ENCODE assay signal across 8 mouse cellular contexts in genomic region chr14:52013771-52014219, GRCm38 (mm10). TPM values are rescaled to one million over a fixed set of nuclear protein-coding genes. Genes with fewer than 3 reads are reported as not detected.
DNase-seq lines count a peak whose midpoint lies in the region; ATAC-seq and TF ChIP-seq lines count a peak whose summit lies in the region.

No protein-coding gene starts in this region.

- peak; percentile 11; the same call in 1 of the 2 replicates for ATAC-seq in cerebellum, adult (ENCODE audit: insufficient number of reproducible peaks, low FRiP score, low TSS enrichment)
- ATAC-seq in forebrain, embryonic 16.5 days = no peak
- ATAC-seq in midbrain, embryonic 15.5 days (replicated peaks) = peak; percentile 7; the same call in 1 of the 2 replicates

- peak overlapping the region; percentile 51 for H3K4me3 ChIP-seq in layer of hippocampus, adult 2 months
- H3K4me3 ChIP-seq in forebrain, embryonic 16.5 days (replicated peaks; ENCODE audit: low read length) = peak overlapping the region; percentile 60
- H3K4me3 ChIP-seq in midbrain, embryonic 15.5 days = peak overlapping the region; percentile 64

- no peak for DNase-seq in layer of hippocampus, adult 2 months (ENCODE audit: low spot score in 2 of 2)
- DNase-seq in layer of hippocampus, adult 9-11 months = no peak
- peak; percentile 64 to 70 for DNase-seq in kidney, postnatal 4 days
- peak; percentile 91 for DNase-seq in thymus, postnatal 4 days
- DNase-seq in right cerebral cortex, postnatal 10 days (ENCODE audit: low spot score in 2 of 2) = no peak

- no peak for TF ChIP-seq CTCF in layer of hippocampus, adult 2 months (conservative IDR thresholded peaks at IDR 0.05)

- no peaks in the 10 kb centered on the region for H3K27me3 ChIP-seq in forebrain, embryonic 16.5 days (replicated peaks; ENCODE audit: control insufficient read depth, insufficient read depth, low read length)
- H3K27me3 ChIP-seq in midbrain, embryonic 15.5 days (replicated peaks) = no peaks in the 10 kb centered on the region

- peaks cover 61% of the 10 kb centered on the region for H3K4me1 ChIP-seq in forebrain, embryonic 16.5 days (replicated peaks; ENCODE audit: control insufficient read depth, insufficient read depth, low read length)
- peaks cover 76% of the 10 kb centered on the region for H3K4me1 ChIP-seq in midbrain, embryonic 15.5 days

- 0% methylated on average over 11 of the region's 24 CpGs for WGBS in forebrain, embryonic 16.5 days
- 4% methylated on average over 21 of the region's 24 CpGs for WGBS in midbrain, embryonic 15.5 days

- H3K4me2 ChIP-seq in forebrain, embryonic 16.5 days (ENCODE audit: low read length) = peak overlapping the region; percentile 55
- H3K4me2 ChIP-seq in midbrain, embryonic 15.5 days = peak overlapping the region; percentile 67

- 0 out of 2 replicates have a peak, but pooled peaks cover 3% of the 10 kb centered on the region for H3K36me3 ChIP-seq in forebrain, embryonic 16.5 days (ENCODE audit: control insufficient read depth, insufficient read depth)
- H3K36me3 ChIP-seq in midbrain, embryonic 15.5 days (replicated peaks) = no peaks in the 10 kb centered on the region

- H3K9ac ChIP-seq in forebrain, embryonic 16.5 days (replicated peaks; ENCODE audit: low read depth, low read length) = peak overlapping the region; percentile 83
- H3K9ac ChIP-seq in midbrain, embryonic 15.5 days = peak overlapping the region; percentile 75

- H3K9me3 ChIP-seq in forebrain, embryonic 16.5 days (ENCODE audit: control insufficient read depth, low read length) = no peaks in the 10 kb centered on the region
- H3K9me3 ChIP-seq in midbrain, embryonic 15.5 days = no peaks in the 10 kb centered on the region

- peak overlapping the region; percentile 84 for H3K27ac ChIP-seq in layer of hippocampus, adult 2 months
- H3K27ac ChIP-seq in forebrain, embryonic 16.5 days (ENCODE audit: low read length) = peak overlapping the region; percentile 92
- H3K27ac ChIP-seq in midbrain, embryonic 15.5 days = peak overlapping the region; percentile 98

RNA-seq across cellular contexts. Expression of gene Tmem253, which starts 1.7 kb away (rescaled TPM):
- 1 to 10 TPM in 1 of 2 experiments, under 1 TPM in 1; 0.34 to 1.4 TPM for total RNA-seq in layer of hippocampus, adult 2 months (2021)
- 0.67 and 0.81 TPM in 2 replicates for polyA plus RNA-seq in forebrain, embryonic 16.5 days (2015; fragmentation: Nextera tagmentation; extraction: Ambion mirVana)
- polyA plus RNA-seq in midbrain, embryonic 15.5 days (2015; fragmentation: Nextera tagmentation; extraction: Ambion mirVana) = 0.50 and 0.78 TPM in 2 replicates

RNA-seq across cellular contexts. Expression of gene Zfp219, which starts 6.7 kb away (rescaled TPM):
- 10 to 100 TPM; 46.5 to 46.8 TPM for total RNA-seq in layer of hippocampus, adult 2 months (2021)
- polyA plus RNA-seq in forebrain, embryonic 16.5 days (2015; fragmentation: Nextera tagmentation; extraction: Ambion mirVana) = 28.6 and 32.2 TPM in 2 replicates
- 45.9 and 54.5 TPM in 2 replicates for polyA plus RNA-seq in midbrain, embryonic 15.5 days (2015; fragmentation: Nextera tagmentation; extraction: Ambion mirVana)

RNA-seq across cellular contexts. Expression of gene Olfr221, which starts 28.5 kb away (rescaled TPM):
- total RNA-seq in layer of hippocampus, adult 2 months (2021) = not detected
- not detected in 2 replicates for polyA plus RNA-seq in forebrain, embryonic 16.5 days (2015; fragmentation: Nextera tagmentation; extraction: Ambion mirVana)
- not detected in 2 replicates for polyA plus RNA-seq in midbrain, embryonic 15.5 days (2015; fragmentation: Nextera tagmentation; extraction: Ambion mirVana)

RNA-seq across cellular contexts. Expression of gene Arhgef40, which starts 29.3 kb away (rescaled TPM):
- total RNA-seq in layer of hippocampus, adult 2 months (2021) = 10 to 100 TPM; 27.9 to 32.2 TPM
- 58.5 and 70.4 TPM in 2 replicates for polyA plus RNA-seq in forebrain, embryonic 16.5 days (2015; fragmentation: Nextera tagmentation; extraction: Ambion mirVana)
- 89.2 and 90.9 TPM in 2 replicates for polyA plus RNA-seq in midbrain, embryonic 15.5 days (2015; fragmentation: Nextera tagmentation; extraction: Ambion mirVana)

Comparison
In these comparisons a context has a peak if more than half of its experiments do, and no peak if none do; other contexts are left out.
1. DNase-seq: peak in kidney, postnatal 4 days (2 of 2) and thymus, postnatal 4 days (single experiment); none in layer of hippocampus, adult 2 months (0 of 2), layer of hippocampus, adult 9-11 months (single experiment) and right cerebral cortex, postnatal 10 days (0 of 2).
2. Peak in every context shown above with its lines, with median percentiles within 50 percentile points of each other: H3K27ac ChIP-seq and H3K4me3 ChIP-seq.